Comparison of ENCODE assay signal across 5 mouse cellular contexts in the genomic region with DNA sequence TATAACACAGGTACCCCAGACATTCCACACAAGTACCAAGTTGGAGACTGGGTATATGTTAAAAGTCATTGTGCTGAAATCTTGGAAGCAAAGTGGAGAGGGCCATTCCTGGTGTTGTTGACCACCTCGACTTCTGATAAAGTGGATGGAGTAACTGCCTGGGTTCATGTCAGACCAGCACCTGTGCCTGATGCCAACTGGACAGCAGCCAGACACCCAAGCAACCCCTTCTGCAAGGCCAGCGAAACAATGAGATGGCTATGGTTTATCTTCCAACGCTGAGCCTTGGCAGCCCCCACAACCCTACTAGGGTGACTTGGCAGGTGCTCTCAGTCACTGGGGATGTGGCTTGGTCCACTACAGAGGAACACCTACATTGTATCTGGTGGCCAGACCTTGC.
"Had no signal": no experiment of that assay in that cellular context is flagged by ENCODE, and none has a peak within 500 bp of the region (broad histone marks: within the 10 kb centered on the region; RNA-seq: fewer than 3 reads in every experiment).

No protein-coding gene starts in this region.

- DNase-seq: kidney, postnatal 14 days; lung, embryonic 14.5 days; lung, postnatal 10 days; thymus, adult 2 months; thymus, postnatal 25 days had no signal
